Mouse (Mus musculus): Measurements from ENCODE around the gene Snx27.

Gene Snx27

DNA sequence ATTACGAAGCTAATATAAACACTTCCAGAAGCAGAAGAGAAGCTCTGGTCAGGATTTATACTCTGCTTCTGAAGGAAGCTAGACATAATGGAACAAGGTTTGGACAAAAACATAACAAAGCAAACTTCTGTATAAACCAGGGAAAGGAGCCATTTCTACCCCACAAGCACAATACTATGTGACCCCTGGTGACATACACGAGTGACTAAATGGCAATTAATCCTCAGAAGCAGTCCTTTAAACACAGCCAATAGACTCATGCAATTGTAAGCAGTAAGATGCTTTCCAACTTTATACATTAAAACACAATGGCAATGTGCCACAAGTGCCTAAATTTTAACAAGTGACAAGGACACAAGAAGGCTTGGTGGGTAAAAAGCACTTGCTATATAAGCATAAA lies 15.3 kb downstream of the Snx27 start:
- DNase-seq (ENCODE audit: low spot score): no peak

DNA sequence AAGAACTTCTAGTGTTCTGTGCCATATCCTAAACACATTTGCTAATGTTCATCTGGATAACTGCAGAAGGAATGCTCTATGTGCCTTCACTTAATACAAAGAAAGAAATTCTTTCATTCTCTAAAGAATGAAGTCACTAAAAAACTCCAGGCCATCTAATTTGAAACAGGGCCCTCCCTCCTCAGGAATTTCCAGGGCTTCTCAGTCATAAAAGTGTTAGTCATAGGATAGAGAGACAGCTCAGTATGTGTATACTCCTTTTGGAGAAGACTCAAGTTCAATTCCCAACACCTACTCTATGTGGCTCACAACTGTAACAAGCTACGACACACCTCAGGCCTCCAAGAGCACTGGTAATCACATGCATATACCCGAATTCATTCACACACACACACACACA lies 17.0 kb downstream of the Snx27 start:
- DNase-seq (ENCODE audit: low spot score): no peak

DNA sequence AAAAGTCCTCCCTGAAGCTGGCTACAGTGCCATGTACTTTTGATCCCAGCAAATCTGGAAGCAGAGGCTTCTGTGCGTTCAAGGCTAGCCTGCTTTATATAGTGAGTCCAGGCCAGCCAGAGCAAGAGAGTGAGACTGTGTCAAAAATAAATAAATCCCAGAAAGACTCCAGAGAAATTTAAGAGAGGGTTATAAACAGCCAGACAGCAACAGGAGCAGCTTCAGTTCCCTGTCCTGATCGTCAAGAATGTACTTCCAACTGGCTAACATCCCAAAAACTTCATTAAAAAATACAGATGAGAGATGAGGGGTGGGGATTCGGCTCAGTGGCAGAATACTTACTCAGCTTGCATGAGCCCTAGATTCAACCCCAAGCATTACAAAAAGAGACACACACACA lies 17.4 kb downstream of the Snx27 start:
- no peak for DNase-seq (ENCODE audit: low spot score)

DNA sequence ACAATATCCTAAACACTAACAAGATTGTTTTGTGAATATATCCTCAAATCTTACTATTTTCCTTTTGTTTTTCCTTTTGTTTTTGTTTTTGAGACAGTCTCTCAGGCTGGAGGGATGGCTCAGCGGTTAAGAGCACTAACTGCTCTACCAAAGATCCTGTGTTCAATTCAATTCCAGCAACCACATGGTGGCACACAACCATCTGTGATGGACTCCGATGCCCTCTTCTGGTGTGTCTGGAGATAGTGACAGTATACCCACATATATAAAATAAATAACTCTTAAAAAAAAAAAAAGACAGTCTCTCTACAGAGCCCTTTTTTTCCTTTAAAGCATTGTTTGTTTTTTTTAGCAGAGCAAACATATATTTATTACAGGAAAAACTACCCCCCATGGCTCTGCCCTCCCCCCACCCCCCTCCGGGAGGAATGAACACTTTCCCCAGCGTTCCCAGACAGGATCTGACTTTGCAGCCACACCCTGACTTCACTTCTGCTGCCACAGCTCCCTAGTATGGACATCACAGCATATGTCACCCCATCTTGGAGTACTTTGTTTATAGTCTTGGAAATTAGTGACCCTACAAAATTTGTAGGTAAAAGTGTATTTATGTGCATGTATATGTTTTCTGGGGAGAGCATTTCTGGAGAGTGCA lies 18.0 kb downstream of the Snx27 start:
- DNase-seq (ENCODE audit: low spot score): no peak

DNA sequence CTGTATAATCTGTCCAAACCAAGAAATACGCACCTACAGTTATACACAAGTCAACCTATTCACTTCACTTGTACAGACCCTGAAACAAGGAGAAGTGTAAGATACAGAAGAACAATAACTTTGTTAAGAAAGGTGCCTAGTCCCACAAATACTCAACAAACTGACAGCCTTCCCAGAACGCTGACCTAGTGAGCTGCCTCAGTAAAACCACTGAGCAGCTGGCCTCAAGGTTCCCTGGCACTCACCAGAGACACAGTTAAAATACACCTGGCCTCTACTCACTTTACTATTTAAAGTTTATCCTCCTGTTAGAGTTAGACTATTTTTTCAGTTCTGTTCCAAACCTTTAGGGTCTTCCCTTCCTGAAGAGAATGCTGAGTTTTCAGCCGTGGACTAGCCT lies 19.4 kb downstream of the Snx27 start:
- DNase-seq (ENCODE audit: low spot score): no peak

DNA sequence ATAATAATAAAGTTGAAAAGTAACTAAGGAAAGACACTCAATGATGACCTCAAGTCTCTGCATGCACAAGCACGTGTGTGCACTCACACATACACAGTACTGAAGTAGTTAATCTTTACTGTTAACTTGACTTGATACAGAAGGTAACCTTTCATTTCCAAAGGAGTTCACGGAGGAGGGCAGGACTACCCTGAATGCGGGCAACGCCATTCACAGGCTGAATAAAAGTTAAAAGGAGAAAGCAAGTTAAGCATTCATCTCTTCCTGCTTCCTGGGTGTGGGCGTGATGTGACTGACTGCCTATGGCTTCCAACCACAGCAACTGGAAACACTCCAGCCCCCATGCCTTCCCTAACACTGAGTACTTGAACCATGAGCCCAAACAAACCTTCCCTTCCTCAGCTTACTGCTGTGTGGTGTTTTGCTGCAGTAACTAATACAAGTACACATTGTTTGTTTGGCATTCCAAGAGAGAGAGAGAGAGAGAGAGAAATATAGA lies 22.5 kb downstream of the Snx27 start:
- DNase-seq (ENCODE audit: low spot score): no peak

DNA sequence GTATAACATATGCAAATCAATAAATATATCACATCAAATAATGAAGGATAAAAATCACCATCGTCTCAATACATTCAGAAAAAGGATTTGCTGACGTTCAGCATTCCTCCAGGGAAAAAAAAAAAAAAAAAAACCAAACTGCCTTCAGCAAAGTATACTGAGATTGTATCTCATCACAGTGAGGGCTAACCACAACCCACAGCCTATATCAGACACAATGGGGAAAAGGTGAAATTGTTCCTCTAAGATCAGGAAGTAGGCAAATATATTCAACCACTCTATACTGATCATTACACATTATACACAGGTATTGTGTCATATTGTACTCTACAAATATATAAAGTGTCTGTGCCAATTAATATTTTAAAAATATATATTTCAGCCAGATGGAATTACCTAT lies 33.5 kb downstream of the Snx27 start:
- DNase-seq (ENCODE audit: low spot score): no peak

DNA sequence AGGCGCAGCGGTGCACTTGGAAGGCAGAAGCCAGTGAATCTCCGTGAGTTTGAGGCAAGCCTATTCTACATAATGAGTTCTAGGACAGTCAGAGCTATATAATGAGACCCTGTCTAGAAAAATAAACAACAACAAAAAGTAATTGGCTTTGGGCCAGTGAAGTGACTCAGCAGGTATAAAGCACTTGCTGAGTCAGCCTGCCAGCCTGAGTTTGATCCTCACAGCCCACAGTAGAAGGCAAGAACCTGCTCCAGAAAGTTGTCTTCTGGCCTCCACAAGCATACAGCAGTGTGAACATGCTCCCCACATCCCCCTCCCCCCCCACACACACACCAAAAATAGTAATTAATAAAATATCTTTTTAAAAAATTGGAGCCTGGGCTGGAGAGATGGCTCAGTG lies 45.3 kb downstream of the Snx27 start:
- DNase-seq (ENCODE audit: low spot score): no peak

DNA sequence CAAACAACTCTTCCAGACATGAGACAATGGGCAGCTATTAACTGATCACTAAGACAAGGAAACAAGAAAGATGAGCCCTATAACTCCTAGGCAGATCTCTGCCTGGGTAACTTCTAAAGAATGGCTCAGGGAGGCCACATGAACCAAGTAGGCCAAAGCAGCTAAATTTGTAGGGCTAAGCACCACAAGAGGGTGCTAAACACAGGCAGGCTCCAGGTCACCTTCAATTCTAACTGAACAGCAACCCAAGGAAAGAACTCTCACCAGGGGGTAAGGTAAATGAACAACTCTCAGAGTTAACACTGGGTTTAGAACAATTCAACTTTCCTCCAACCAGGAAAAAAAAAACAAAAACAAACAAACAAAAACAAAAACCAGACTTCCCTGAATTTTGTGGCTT lies 48.5 kb downstream of the Snx27 start:
- no peak for DNase-seq (ENCODE audit: low spot score)

DNA sequence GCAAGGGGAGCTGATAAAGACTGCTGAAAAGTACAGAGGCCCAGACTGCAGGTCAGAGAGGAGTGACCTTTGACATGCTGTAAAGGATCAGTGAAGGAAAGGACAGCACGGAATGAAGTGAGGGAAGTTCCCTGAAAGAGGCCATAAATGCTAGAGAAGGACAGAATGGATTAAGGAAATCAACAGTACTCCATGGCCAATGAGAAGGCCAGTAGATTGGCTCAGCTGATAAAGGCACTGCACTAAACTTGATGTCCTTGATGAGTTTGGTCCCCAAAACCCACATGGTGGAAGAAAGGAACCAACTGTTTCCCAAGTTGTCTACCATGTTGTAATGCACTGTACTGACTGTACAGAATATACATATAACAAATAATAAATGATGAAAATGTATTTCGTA lies 55.8 kb downstream of the Snx27 start:
- DNase-seq (ENCODE audit: low spot score): no peak

DNA sequence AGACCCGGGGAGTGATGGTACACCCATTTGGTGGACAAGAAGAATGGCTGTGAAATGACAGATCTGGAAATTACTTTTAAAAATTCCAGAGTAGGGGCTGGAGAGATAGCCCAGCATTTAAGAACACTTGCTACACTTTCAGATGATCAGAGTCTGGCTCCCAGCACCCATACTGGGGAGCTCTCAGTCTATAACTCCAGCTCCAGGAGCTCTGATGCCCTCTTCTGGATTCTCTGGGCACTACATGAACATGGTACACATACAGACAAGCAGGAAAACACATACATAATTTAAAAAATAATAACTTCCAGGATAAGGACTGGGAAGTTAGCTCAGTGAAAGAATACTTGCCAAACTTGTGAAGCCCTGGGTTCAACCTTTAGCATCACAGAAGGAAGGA lies 75.9 kb downstream of the Snx27 start:
- DNase-seq (ENCODE audit: low spot score): no peak

DNA sequence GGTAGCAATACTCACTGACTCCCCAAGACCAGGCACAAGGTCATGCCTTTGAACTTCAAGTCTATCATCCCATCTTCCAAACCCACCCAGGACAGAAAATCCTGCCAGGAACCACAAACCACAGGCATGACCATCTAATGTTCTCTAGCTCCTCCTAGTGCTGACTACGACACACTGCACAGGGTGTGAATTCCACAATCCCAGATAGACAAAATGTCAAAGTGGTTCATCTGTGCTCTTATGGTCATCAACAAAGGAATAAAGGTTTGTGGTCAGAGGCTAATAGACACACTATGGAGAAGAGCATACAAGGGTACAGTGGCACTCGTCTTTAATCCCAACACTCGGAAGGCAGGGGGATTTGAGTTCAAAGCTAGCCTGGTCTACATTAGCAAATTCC lies 80.3 kb downstream of the Snx27 start:
- no peak for DNase-seq (ENCODE audit: low spot score)

DNA sequence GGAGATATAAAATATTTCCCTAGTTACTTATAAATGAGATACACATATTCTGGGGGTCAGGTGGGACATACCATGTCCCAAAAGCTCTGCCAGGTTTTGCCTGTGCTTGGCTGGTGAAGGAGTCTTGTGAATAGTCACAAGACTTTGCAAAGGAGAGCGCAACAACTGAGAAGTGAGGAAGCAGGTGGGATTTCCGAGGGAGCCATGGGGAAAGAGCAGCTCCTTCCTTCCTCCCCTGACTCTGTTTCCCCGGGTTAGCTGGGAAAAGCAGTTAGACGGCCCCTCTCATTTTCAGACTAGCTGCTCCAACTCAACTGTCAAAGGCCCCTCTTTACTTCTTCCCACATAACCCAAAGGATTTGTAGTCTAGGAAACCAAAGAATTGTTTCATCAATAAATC lies 85.4 kb downstream of the Snx27 start:
- no peak for DNase-seq (ENCODE audit: low spot score)

DNA sequence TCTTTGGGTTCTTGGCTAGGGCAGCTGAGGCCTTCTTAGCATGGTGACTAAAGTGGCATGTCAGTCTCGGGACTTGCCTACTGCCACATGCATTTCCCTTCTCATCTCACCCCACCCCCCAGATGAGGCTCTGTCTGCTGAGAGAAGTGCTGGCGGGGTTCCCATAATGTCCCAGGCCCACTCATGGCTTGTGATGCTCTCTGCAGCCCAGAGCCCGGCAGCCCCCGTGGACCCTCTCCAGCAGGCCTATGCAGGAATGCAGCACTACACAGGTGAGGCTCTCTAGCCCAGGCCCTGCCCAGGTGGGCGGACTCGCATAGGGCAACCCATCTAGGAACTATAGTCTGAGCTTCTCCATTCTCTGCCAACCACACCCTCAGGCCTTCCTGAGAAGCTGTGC lies 94.9 kb downstream of the Snx27 start:
- no peak for DNase-seq (ENCODE audit: low spot score)

DNA sequence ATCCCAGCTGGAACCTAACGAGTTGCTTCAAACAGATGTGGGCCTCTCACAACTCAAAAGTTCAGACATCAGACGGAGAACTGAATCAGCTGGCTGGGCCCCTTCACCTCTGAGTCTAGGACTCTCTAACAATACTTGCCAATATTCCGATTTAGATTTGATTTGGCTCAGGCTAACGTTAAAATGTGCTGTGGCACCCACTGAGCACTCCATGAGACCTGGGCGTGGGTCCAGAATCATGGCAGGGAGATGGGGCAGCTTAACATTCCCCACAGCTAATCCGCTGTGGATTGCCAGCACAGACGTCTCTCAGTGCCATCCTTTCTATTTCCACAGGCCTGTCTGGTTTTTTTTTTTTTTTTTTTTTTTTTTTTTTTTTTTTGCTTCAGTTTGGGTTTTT lies 96.6 kb downstream of the Snx27 start:
- DNase-seq (ENCODE audit: low spot score): no peak

DNA sequence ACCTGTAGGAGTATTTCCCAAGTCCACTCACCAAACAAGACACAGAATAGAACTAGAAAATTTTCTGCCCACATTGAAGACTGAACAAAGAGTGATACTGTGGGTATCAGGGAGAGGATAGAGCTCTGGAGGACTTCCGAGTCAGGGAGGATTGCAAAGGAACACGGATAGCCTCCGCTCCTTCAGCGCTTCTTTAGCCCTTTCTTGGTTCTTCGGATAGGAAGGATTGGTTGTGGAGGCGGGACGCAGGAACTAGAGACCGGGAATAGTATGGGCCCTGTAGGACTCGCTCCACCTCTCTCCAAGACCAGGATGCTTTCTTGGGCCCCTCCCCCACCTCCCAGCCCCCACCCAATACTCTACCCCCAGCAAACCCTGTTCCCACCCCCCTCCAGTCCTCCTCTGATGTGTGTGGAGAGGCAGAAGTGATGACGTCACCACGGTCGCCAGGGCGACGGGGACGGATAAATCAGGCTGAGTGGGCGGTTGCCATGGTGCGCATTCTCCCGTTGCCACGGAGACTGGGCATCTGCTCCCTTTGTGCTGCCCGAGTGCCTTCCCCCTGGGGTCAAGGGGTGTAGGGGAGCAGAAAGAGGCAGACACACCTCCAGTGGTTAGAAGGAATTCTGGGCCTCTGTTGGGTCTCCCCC lies 98.6 kb downstream of the Snx27 start:
- no peak for DNase-seq (ENCODE audit: low spot score)

DNA sequence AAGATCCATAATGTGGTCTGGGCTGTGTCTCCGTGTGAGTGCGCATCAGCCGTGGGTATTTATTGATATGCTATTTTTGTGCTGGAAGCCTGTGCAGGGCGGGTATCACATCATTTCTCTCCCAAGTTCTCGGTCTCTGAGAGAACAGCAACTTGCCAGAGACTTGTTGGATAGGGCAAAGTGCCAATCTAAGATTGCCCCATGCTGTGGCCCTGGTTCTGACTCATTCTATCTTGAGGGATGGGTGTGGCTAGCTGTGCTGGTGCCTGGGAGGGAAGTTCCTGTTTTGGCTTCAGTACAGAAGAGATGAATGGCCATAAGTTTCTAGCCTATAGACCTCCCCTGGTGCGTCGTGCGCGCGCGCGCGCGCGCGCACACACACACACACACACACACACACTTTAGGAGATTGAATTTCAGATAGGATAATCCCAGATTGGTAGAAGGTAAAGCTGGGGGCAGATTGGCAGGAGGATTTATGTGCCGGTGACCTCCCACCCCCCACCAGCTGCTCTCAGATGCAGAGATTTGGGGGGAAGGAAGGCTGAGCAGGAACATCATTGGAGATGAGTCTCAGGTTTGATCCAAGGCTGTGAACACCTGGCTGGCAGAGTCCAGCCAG lies 99.6 kb downstream of the Snx27 start:
- no peak for DNase-seq (ENCODE audit: low spot score)

DNA sequence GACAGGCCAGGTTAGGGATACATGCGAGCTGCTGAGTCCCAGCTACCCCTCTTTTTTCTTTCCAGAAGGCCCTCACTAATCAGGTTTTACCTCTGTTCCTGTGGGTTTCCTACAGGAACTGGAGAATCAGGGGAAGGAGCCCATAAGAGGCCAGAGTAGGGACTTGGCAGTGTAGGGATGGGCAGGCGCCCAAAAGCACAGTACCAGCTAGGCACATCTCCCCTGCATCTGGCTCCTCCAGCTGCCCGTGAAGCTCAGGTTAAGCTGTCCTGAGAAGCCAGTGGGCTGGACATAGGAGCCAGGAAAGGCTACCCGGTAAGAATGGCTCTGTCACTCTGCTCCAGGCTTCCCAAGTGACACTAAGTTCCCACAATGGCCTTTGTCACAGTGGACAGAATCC lies 101.1 kb downstream of the Snx27 start:
- no peak for DNase-seq (ENCODE audit: low spot score)

DNA sequence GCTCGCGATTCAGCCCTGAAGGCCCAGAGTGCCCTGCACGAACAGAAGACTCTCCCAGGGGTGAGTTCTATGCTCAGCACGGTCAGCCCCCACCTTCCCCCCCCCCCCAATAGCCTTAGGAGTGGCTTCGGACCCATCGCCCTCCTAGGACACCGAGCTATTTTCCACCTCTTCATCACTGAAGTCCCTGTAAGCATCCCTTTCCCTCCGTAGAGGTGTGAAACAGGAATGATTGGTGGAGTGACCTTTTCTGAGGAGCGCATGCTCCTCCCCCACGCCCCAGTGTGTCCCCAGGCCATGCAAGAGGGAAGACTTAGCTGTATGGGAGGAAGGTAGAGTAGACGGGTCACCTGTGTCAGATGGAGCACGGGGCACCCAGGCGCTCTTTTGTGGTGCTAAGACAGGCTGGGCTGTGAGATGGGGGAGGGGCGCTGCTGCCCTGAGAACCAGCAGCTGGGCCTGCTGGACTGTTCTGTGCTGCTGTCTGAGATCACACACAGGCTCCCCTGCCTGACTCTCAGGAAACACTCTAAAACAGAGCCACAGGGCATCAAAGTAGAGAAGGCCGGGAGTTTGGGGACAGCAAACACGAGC lies 102.1 kb downstream of the Snx27 start, which contains the start of gene Riiad1:
Gene Riiad1, minus strand, starts transcription at position 51 of the 594 bp plus-strand sequence.
- DNase-seq (ENCODE audit: low spot score): no peak

DNA sequence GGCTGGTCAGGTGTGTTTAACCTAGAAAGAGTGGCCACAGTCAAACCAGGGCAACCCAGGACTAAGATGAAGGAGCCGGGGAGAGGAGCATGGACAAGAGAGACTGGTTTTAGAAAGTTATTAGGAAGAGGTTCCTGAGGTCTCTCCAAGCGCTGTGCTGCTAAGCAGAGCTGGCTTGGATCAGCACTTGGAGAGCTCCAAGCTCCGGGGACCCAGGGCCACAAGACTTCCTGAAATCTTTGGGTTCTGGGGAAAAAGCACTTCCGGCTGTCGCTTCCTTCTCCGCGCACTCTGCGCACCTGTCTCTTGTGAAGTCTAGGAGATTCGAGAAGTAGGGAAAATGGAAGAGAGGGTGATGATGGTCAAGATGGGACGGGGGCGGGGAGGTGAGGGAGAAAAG lies 103.0 kb downstream of the Snx27 start:
- DNase-seq (ENCODE audit: low spot score): no peak

DNA sequence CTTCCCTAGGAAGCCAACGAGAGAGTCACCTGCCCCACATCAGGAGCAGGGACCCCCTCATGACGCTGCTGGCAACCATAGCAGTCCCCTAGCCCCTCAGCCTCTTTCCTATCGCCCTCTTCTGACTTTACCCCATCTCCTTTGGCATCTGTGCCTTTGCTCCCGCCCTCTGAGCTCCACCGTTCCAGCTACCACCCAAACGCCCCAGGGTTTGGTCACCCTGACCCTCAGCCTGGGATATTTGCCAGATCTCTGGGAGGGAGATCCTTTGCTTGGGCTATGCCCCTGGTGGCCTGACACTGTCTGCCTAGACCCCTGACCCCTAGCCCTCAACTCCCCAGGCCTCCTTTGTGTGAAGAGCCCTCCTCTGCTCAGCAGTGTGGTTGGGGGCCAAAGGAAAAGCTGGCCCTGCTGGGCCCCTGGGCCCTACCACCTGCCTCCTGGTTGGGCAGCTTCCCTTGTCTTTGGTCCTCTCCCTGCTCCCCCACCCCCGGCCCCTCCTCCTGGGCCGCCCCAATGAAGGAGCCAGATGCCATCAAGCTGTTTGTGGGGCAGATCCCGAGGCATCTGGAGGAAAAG lies 103.8 kb downstream of the Snx27 start:
- DNase-seq (ENCODE audit: low spot score): no peak

DNA sequence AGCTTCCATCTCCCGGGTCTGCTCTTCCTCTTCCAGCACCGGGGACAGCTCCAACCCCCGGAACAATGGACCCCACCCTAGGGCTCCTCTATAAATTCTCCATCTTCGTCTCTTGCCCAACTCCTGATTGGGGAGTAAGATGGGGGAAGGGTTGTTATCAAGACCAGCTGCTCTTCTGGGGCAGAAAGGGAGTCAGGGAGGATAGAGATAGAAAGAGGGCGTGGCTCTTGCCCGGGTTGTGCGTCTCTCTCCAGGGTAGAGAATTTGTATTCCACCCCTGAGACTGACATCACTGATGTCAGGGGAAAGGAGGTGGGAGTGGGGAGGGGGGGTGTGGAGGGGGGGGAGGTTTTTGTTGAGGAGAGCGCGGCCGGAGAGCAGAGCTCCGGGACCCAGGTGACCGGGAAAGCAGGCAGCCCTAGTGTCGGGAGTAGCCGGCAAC lies 104.5 kb downstream of the Snx27 start, which contains the start of gene Celf3:
Gene Celf3, plus strand, starts transcription at position 315 of the 442 bp plus-strand sequence.
- DNase-seq (ENCODE audit: low spot score): no peak

DNA sequence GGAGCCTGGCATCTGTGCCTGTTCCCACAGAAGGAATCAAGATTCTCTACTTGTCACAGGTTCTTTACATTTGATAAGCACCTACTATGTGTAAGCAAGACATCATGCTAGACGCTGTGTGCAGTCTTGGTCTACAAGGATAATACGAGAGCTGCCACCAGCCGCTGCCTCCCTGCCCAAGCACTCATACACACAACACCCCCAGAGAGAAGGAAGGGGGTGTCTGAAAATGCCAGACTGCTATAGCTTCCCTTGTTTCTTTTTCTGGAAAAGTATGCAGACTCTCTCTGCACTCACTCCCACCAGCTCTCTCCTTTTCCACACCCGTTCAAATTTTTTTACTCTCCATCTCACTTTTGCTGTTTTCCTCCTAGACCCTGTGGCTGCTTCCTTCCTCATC lies 105.1 kb downstream of the Snx27 start:
- no peak for DNase-seq (ENCODE audit: low spot score)

Measured in ovary, postnatal 10 days (tissue).